Mouse (Mus musculus) ES-Bruce4 (cell line): ENCODE measurements around the gene Slc1a7.

Experiments
- CTCF ChIP-seq: IDR thresholded peaks from one replicate; pipeline ENCODE4 v1.8.1; 2011; ENCODE audit warnings: low read depth, low read length
- POLR2A ChIP-seq: IDR thresholded peaks from one replicate; pipeline ENCODE4 v1.8.1; 2011; ENCODE audit warnings: low read length; ENCODE audit not compliant: insufficient read depth

DNA sequence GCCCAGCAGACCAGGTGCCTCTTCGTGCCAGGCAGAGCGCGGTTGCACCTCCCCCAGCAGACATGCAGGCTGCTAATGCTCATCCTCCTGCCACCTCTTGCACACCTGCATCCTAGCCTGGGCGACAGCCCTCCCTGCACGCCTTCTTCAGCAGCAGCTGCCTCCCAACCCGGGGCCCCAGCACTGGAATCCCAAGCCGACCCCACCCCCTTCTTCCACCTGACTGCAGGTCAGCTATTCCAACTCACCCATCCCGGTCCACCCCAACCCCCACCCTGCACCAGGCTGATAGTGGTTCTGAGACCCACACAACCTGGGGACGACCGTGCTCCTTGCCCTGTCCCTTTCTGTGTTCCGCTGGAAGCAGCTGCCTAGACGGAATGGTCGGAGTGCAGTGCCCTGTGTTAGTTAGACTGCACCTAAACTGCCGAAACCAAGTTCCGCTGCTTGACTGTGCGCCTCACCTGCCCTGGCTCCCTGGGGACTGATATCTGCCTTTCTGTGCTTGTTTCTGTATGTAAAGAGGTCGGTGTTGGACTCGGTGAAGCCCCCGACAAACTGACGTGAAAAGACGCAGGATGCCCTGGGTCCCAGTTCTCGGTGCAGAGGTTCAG lies 62.9 kb downstream of the Slc1a7 start:
- TF ChIP-seq CTCF (no peak), POLR2A (no peak)
